Mouse (Mus musculus): Measurements from ENCODE around the gene Usp46.
A peak's percentile ranks its signal among the peaks of the same experiment; 100 is the strongest.
"Not testable (repeated sequence)": the region's sequence is repeated elsewhere in the genome, so short reads cannot be mapped to it uniquely, and the experiment has no call there.

Usp46 gene

DNA sequence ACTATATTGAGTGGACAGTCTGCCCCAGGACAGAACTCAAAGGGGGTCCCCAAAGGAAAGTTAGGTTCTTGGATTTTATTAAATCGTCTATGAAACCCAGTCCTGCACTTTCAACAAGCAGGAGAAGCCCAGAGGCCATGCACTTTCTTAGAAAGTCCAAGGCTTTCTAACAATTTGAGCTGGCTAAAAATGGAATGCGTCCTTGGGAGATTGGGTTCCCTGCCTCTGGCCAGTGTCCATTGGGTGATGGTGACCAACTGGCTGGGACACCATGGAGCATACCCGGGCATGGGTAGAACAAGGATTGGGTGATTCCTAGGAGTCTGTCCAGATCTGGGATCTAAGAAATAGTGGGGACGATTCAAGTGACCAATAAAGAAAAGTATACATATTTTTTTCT is 47.7 kb downstream of the Usp46 start:
- no peak for DNase-seq

- no peak for DNase-seq
Measured at GRCm38 (mm10) chr5:74018870-74019565, 49.2 kb downstream of the Usp46 start.

- no peak for DNase-seq
Measured at GRCm38 (mm10) chr5:74017488-74017887, 50.7 kb downstream of the Usp46 start.

DNA sequence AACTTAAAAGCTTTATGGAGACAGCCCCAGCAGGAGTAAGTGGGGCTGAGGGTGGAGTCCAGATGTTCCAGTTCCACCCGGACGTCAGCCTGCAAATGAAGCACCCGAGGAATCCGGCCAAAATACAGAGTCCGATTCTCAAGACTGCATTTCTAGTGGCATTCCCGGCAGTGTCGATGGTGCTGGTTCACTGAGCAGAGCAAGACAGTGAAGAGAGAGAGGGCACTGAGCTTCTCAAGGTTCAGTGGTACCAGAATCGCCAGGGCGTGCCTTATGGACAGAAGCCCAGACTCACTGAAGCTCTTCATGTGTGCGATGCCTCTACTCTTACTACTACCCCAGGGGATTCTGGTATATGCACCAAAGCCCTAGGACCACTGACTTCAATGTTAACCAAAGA is 56.6 kb downstream of the Usp46 start:
- DNase-seq, result no peak

DNA sequence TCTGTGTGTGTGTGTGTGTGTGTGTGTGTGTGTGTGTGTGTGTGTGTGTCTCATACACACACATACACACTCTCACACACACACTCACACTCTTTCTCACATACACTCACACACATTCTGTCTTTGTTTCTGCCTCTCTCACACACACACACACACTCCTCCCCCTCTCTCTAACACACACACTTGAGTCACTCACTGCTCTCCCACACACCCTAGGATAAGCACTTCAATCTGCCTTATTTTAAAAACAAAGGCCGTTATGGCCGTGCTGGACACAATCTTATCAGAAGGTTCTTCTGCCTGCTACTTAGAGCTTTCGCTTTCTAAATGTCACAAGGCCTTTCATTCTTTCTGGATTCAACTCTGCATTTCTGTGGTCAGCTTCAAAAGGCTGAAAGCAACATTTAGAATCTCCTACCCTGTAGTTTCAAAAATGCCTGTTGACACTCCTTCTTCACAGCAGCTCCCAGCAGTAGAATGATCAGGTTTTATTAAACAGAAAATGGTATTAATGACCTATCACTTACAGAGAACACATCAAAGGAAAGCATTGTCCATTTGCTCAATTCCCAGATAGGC is 60.6 kb downstream of the Usp46 start:
- no peak for DNase-seq

- DNase-seq, result no peak
Measured at GRCm38 (mm10) chr5:74005936-74006335, 62.3 kb downstream of the Usp46 start.

DNA sequence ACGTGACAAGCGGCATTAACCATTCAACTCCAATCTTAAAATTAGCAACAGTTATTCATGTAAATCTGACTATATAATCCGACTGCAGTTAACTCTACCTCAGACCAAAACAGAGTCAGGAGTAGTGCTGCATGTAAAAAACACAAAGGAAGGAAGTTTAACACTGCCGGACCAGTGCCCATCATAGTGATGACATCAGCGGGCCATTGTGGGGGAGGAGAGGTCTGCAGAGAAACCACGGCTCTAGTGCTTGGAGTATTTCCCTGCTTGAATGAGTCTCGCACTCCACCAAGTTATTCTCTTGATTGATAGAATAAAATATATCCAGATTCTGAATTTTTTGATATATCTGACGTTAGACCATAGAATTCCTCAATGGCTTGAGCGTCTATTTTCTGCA is 66.5 kb downstream of the Usp46 start:
- DNase-seq, result no peak

GRCm38 (mm10) chr5:73998966-73999365 is 69.3 kb downstream of the Usp46 start:
- no peak for DNase-seq

- DNase-seq, result no peak
Measured at GRCm38 (mm10) chr5:73994850-73995249, 73.4 kb downstream of the Usp46 start.

- no peak for DNase-seq
Measured at GRCm38 (mm10) chr5:73993538-73993937, 74.7 kb downstream of the Usp46 start.

GRCm38 (mm10) chr5:73992321-73992720 is 75.9 kb downstream of the Usp46 start:
- DNase-seq, result no peak

DNA sequence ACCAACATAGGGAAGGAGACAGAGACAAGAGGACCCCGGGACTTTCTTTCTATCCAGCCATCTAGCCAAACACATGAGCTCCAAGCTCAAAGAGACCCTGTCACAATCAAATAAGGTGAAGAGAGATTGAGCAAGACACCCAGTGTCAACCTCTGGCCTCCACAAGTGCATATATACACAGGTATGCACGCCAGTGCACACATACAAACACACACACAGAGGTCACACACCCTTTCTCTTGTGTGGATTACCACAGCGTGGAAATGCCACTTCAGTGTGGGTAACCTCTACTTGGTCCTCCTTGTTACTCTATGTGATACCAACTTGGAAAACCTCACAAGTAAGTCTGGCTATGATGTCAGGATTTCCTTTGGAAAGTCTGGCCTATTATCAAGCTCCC is 78.7 kb downstream of the Usp46 start:
- no peak for DNase-seq

- no peak for DNase-seq
Measured at GRCm38 (mm10) chr5:73987777-73988560, 80.3 kb downstream of the Usp46 start.

- DNase-seq, result no peak
Measured at GRCm38 (mm10) chr5:73977426-73977825, 90.8 kb downstream of the Usp46 start.

DNA sequence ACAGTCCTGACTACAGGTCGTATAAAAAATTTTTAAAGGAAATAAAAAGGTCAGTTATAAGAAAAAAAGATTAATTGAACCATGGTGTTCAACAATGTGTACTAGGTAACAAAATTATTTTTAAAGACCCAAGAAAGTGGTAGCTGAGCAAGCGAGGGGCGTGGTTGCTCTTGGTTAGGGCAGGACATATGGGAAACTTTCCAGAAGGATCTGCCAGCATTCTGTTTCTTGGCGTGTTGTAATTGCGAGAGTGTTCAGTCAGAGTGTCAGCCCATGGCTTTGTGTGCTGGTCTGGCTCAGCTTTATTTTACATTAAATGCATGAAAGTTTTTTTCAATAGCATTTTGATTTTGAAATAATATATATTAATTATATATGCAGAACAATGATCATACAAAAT is 96.5 kb downstream of the Usp46 start:
- DNase-seq, result no peak

- no peak for DNase-seq
Measured at GRCm38 (mm10) chr5:73970024-73970628, 98.1 kb downstream of the Usp46 start.

DNA sequence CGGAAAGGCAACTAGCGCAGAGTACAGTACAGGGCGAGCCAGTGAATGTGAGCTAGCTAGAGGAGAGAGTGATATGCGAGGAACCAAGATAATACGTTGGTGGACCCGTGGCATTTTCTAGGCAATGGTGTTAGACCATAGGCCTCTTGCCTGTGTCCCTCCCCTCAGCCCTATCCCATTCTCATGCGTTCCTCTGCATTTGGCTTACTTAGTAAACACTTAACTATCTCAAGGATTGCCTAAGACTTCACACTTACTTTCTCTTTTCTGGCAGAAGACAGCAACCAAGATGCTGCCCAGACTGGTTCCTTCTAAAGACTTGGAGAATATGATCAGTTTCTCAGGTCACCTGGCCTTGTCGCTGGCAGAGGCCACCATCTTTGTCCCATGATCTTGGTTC is 98.9 kb downstream of the Usp46 start:
- DNase-seq, result no peak

DNA sequence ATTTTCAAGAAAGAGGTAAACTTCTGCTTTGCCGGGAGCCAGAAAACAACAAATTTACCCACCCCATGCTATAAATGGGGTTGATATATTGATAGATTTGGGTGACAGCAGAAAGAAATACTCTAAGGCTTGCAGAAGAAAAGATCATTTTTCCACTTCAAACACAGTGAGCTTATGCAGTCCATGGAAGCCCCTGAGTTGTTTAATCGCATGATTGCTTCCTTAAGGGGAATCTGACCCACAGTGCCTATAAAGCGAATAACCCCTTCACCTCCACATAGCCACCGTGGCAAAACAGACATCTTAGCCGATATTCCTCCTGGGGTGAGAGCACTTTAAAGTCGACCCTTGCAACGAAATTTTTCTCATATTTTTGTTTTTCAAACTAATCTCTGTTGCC is 108.5 kb downstream of the Usp46 start:
- no peak for DNase-seq

- not testable (repeated sequence) for DNase-seq
Measured at GRCm38 (mm10) chr5:73958614-73959013, 109.6 kb downstream of the Usp46 start.

DNA sequence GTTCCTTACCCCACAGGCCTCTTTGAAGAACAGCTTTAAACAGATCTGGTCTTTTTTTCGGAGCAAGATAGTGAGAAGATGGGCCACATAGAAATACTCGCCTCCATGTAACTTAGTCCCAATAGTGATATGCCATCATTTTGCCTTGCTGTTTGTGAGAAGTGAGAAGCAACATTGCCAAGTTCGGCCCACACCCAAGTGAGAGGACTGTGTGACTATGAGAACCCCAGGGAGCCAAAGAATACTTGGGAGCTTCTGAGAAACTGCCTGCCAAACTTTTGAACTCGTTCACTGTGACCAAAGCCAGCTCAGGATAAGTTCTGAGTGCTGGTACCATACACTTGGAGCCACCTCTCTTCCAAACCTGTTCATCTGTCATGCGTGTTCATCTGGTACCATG is 110.1 kb downstream of the Usp46 start:
- DNase-seq, result no peak

DNA sequence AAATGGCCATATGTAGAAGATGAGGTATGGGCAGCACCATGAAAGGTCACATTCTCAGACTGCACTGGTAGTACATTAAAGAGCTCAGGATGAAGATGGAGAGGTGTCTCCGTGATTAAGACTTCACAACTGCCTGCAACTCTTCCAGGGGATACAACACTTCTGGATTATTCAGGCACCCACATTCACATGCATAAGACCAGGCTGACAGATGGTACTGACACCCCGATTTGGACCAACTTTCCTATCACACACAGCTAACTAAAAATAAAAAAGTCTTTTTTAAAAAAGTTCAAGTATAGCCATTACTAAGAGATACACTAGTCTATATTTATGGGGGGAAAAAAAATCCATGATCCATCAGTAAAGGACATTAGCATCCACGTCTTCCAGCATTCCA is 112.5 kb downstream of the Usp46 start:
- DNase-seq, result no peak

- peak; percentile 55 for DNase-seq
Measured at GRCm38 (mm10) chr5:73955005-73955404, 113.2 kb downstream of the Usp46 start.

- DNase-seq, result no peak
Measured at GRCm38 (mm10) chr5:73953066-73953614, 115.1 kb downstream of the Usp46 start.

GRCm38 (mm10) chr5:73951649-73952000 is 116.6 kb downstream of the Usp46 start:
- DNase-seq, result no peak

Measured in cerebellum, adult 11-12 months (tissue).